Mouse (Mus musculus) adrenal gland, adult 10 weeks (tissue): ENCODE data around the gene Thap8. TPM values are rescaled to one million over a fixed set of nuclear protein-coding genes. Genes with fewer than 3 reads are reported as not detected.

Experiments used
- polyA plus RNA-seq: library from polyadenylated mRNA; stranded (reverse); fragments of 350-450 nt; fragmentation: Illumina TruSeq; extraction: RNeasy Lipid Tissue Mini Kit (QIAGEN cat#74804); gene quantifications from one replicate; pipeline ENCODE4 v1.2.3, GENCODE M21; 2014; ENCODE audit warnings: low read depth, low replicate concordance

The Thap8 gene
- not detected for polyA plus RNA-seq

GRCm38 (mm10) chr7:30279951-30280669 is at the start of gene Thap8, which contains the start of gene Wdr62:
Thap8 (plus strand) TSS chr7:30280094.
Wdr62 (minus strand) TSS chr7:30280419.

GRCm38 (mm10) chr7:30231669-30232454 is 48.0 kb upstream of the Thap8 start, which contains the start of the genes Polr2i and Tbcb:
Polr2i (plus strand) TSS chr7:30231948.
Tbcb (minus strand) TSS chr7:30232272.

DNA sequence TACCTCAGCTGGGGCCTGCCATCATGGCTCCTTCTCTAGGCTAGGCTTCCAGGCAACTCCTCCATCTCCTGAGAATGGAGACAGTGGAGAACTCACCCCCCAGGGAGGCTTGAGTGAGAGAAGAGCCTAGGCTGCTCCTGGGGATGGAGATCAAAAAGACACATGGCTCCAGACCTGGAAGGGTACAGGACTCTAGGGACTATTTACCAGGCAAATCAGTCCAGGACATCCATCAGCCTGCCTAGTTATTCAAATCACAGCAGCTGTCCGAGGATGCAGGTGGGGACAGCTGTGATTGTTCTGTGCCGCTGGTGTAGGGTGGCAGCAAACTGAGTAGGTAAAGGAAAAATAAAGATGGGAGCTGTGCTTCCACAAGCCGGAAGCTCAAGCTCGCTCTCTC is 44.3 kb upstream of the Thap8 start, which contains the start of gene Ovol3:
Gene Ovol3 (minus strand): TSS at position 101 of the 400 bp plus-strand sequence.

GRCm38 (mm10) chr7:30291215-30292131 is 11.6 kb downstream of the Thap8 start, which contains the start of gene Clip3:
Clip3 (plus strand) TSS chr7:30291728.

DNA sequence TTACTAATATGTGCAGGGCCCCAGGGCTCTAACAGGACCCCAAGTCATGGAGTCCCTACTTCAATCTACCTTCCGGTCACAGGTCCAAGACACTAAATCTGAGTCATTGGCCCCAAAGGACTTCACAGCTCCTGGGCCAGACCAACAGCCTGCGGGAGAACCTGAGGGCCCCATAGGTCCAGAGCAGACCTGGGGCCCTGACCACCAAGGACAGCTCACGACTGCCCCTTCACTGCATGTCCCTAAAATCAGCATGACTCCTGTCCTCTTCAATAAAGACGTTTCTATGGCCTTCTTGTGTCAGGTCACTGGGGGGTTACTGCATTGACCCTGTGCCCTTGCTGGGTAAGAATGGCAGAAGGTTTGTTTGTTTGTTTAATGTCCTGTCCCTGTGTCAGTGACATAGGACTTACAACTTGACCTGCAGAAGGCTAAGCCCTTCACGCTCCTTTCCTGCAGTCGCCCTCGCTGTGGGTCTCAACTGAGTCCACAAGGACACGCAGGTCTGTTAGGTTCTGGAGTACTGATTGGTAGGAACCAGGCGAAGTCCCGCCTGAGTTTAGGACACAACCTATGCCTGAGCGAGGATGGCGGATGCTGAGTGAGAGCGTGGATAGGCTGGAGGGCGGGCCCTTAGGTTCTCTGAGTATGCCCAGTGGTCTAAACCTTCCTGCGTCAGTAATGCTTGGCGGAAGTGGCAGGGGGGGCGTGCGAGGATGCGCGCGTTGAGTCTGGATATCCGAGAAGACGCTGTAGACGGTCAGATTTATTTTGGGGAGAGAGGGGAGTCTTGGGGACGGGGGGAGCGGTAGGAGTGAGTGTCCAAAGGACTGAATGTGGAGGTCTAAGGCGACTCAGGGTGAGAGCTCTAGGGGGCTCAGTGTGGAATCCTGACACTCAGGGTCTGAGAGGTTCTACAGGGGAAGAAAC is 28.4 kb downstream of the Thap8 start, which contains the start of gene Alkbh6:
Gene Alkbh6 (plus strand): TSS at position 642 of the 930 bp plus-strand sequence.

GRCm38 (mm10) chr7:30314721-30315155 is 34.8 kb downstream of the Thap8 start, which contains the start of gene Syne4:
Syne4 (plus strand) TSS chr7:30314807.

GRCm38 (mm10) chr7:30321539-30322284 is 41.8 kb downstream of the Thap8 start, which contains the start of gene E130208F15Rik:
E130208F15Rik (plus strand) TSS chr7:30321740.

DNA sequence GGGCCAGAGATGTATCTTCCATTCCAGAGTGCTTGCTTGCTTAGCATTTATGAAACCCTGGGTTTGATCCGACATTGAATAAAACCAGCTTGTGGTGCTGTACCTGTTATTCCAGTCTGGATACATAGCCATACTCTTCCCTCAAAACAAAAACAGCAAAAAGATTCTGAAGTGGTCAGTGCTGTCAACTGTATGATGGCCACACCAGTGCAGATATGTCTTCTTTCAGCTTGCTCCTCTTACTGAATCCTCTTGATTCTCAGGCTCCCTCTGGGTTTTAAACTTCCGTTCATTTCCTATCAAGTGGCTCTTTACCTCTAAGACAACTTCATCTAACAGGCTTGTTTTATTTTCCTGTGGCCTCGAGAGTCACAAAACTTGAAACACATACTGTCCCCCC is 43.9 kb downstream of the Thap8 start, which contains the start of gene Sdhaf1:
Gene Sdhaf1 (minus strand): TSS at position 101 of the 400 bp plus-strand sequence.

Other genes with a start within 250 kb of the Thap8 start
- 7.2 TPM for gene Zfp14, start 228.7 kb upstream of the Thap8 start, polyA plus RNA-seq
- gene Zfp82, start 207.2 kb upstream of the Thap8 start, polyA plus RNA-seq = 1.8 TPM
- not detected for gene Gm26920, start 189.7 kb upstream of the Thap8 start, polyA plus RNA-seq
- 2.0 TPM for gene Zfp566, start 189.6 kb upstream of the Thap8 start, polyA plus RNA-seq
- 142 TPM for gene Zfp260, start 185.3 kb upstream of the Thap8 start, polyA plus RNA-seq
- 3.9 TPM for gene Zfp382, start 158.2 kb upstream of the Thap8 start, polyA plus RNA-seq
- 49.5 TPM for gene Zfp146, start 110.3 kb upstream of the Thap8 start, polyA plus RNA-seq
- gene Cox7a1, start 96.0 kb upstream of the Thap8 start, polyA plus RNA-seq = 2.9 TPM
- 171 TPM for gene Capns1, start 81.3 kb upstream of the Thap8 start, polyA plus RNA-seq
- not detected for gene Polr2i, start 48.1 kb upstream of the Thap8 start, polyA plus RNA-seq
- 7.1 TPM for gene Tbcb, start 47.8 kb upstream of the Thap8 start, polyA plus RNA-seq
- gene Ovol3, start 44.4 kb upstream of the Thap8 start, polyA plus RNA-seq = not detected
- gene Wdr62, start 325 bp downstream of the Thap8 start, polyA plus RNA-seq = 0.12 TPM
- 14.6 TPM for gene Clip3, start 11.6 kb downstream of the Thap8 start, polyA plus RNA-seq
- gene Alkbh6, start 28.6 kb downstream of the Thap8 start, polyA plus RNA-seq = 5.4 TPM
- 2.3 TPM for gene Syne4, start 34.7 kb downstream of the Thap8 start, polyA plus RNA-seq
- gene E130208F15Rik, start 41.6 kb downstream of the Thap8 start, polyA plus RNA-seq = 1.2 TPM
- 3.0 TPM for gene Sdhaf1, start 43.8 kb downstream of the Thap8 start, polyA plus RNA-seq
- 1.4 TPM for gene Lrfn3, start 82.7 kb downstream of the Thap8 start, polyA plus RNA-seq
- 3.2 TPM for gene Tyrobp, start 133.7 kb downstream of the Thap8 start, polyA plus RNA-seq
- gene Hcst, start 139.8 kb downstream of the Thap8 start, polyA plus RNA-seq = not detected
- gene Nfkbid, start 141.6 kb downstream of the Thap8 start, polyA plus RNA-seq = not detected
- 8.6 TPM for gene Aplp1, start 165.4 kb downstream of the Thap8 start, polyA plus RNA-seq
- gene Kirrel2, start 177.6 kb downstream of the Thap8 start, polyA plus RNA-seq = not detected
- gene Nphs1, start 178.2 kb downstream of the Thap8 start, polyA plus RNA-seq = not detected
- gene Prodh2, start 213.5 kb downstream of the Thap8 start, polyA plus RNA-seq = not detected